Mouse (Mus musculus) cerebellum, postnatal 4 days (tissue): ENCODE measurements around the gene Sox2.

ENCODE experiments used
- DNase-seq, 2 experiments: peaks; one replicate each; pipeline ENCODE4 v3.0.0; 2022; ENCODE audit warnings: low spot score in 2 of 2, mixed read lengths in 1 of 2

Gene Sox2

DNA sequence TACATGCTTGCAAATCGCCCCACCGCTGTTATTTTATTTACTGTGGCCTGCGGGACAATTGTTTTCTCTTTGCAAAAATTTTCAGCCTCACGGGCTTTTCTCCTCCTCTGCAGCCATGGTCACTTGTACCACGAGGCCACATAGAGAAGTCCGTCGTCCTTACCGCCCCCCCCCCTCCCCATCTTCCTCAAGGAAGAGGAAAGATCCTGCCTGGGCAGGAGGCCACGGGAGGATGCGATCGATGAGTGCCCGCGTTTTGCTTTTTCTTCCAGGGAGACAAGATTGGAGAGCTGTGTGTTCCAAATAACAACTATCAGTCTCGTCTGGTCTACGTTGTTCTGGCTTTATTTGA lies 42.2 kb downstream of the Sox2 start:
- no peak for DNase-seq
